Mouse (Mus musculus): ENCODE results near the gene Dnase1l2.
"Not testable (repeated sequence)": the region's sequence is repeated elsewhere in the genome, so short reads cannot be mapped to it uniquely, and the experiment has no call there.

Gene Dnase1l2

DNA sequence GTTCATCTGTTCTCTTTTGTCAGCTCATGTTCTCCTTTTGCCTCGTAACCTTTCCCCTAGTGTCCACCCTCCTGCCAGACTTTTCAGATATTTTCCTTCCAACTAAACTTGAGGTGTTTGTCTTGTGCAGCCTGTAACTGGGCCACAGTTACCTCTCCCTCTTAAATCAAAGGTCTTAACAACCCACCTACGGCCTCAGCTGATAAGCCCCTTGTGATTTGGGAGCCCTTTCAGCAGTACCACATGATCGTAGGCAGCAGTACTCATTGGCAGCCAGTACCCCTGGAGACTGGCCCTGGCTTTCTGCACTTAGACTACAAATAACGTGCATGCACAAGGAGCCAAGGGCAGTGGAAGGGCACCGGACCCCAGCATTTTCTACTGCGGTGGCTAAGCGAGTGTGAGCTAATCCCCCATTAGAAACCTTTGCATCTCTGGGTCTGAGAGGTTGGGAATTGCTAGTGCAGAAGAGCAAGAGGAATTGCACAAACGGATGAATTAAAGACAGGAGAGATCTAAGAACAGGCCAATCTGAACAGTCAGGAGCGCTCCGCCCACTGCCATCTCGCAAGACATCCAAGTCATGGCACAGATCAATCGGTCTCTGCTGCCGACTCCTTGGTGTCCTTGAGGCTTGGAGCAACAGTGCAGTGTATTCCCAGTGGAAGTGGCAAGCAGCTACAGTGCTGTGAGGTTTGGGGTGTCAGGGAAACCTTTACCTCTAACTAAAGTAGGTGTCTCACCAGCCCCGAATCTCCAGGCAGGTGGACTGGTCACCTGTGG, 13.5 kb downstream of the Dnase1l2 start:
- no peak for DNase-seq (ENCODE audit: low spot score)

- no peak for DNase-seq (ENCODE audit: low spot score)
These were observed 15.7 kb downstream of the Dnase1l2 start for GRCm38 (mm10) chr17:24427170-24427557.

GRCm38 (mm10) chr17:24426471-24427169, 16.3 kb downstream of the Dnase1l2 start, which contains the start of gene Eci1:
Eci1 (plus strand) TSS chr17:24426641.
- peak; percentile 96 for DNase-seq (ENCODE audit: low spot score)

DNA sequence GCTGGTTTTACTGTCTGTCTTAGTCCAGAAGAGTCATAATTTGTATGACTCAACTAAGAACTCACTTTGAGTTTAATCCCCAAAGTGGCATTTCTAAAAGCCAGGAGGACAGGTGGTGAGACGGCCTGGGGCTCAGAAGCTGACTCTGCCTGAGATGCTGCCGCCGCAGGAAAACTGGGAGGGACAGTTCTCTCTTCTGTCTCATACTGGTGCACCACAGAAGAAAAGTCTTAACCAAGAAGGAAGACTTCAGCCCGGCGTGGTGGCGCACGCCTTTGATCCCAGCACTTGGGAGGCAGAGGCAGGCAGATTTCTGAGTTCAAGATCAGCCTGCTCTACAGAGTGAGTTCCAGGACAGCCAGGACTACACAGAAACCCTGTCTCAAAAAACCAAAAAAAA, 17.0 kb downstream of the Dnase1l2 start:
- DNase-seq (ENCODE audit: low spot score): no peak

DNA sequence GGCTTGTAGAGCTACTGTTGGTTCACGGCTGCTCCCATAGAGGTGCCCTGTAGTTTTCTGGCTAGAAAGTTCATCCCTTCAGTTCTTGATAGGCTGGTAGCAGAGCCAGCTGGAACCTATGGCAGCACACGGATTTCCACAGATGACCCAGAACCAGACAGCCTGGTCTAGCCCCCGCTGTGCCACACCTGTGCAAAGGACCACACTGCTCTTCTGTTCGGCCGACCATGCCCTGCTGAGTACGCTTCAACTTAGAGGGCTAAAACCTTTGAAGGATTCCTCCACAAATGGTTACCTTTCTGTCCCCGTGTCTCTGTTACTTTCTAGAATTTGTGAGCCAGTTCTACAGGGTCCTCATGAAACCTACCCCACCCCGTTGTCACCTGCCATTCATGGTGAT, 17.6 kb downstream of the Dnase1l2 start:
- DNase-seq (ENCODE audit: low spot score): not testable (repeated sequence)

DNA sequence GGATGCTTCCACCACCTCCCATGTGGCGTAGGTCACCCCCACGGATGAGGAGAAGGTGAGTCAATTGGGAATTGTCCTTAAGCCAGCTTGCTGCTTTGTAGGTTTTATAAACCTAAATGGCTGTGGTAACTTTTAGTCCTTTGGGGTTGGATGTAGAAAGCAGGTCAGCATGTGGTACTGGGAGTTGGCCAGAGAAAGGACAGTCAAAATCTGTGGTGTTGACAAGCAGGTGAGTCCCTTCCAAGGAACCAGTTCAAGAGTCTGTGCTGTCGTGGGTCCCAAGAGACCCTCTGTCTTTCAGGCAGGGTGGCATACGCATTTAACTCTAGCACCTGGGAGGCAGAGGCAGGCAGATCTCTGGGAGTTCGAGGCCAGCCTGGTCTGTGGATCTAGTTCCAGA, 18.4 kb downstream of the Dnase1l2 start:
- DNase-seq (ENCODE audit: low spot score): no peak

GRCm38 (mm10) chr17:24423114-24423513, 19.8 kb downstream of the Dnase1l2 start:
- no peak for DNase-seq (ENCODE audit: low spot score)

DNA sequence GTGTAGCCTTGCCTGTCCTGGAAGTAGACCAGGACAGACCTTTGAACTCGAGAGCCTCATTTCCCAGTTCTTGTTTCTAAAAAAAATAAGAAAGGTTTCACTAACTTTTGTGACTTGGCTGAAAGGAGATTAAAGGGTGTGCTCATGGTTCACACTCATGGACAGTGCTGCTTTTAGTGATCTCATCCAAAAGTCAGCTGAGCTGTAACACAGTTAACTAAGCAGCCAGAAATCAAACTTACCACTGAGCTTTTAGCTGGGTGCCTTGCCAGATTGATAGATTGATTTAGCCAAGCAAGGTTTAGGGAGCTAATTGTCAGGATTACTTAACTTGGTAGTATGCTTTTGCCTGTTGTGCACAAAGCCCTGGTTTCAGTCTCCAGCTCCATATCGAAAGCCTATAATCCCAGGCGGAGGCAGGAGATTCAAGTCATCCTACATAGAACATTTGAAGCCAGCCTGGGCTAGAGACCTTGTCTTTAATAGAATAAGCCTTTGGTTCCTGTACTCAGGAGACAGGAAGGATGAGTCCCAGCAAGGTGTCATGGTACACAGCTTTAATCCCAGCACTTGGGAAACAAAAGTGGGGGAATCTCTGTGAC, 26.8 kb downstream of the Dnase1l2 start:
- DNase-seq (ENCODE audit: low spot score): no peak

DNA sequence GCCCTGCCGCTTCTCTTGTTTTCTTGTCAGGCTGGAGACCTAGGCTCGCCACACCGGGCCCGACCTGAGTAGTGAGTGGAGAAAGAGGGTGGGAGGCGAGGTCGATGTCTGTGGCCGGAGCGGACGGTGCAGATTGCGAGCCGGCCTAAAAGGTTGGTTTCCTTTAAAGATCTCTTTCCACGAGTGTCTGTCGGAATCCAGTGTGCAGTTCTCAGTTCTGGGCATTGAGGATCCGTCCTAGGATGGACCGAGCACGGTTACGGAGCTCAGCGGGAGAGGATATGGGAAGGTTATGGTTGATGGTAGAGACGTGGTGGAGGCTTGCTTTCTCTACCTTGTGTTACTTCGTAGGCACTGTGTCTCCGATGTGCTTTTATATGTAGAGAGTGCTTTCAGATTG, 27.9 kb downstream of the Dnase1l2 start:
- DNase-seq (ENCODE audit: low spot score): no peak

DNA sequence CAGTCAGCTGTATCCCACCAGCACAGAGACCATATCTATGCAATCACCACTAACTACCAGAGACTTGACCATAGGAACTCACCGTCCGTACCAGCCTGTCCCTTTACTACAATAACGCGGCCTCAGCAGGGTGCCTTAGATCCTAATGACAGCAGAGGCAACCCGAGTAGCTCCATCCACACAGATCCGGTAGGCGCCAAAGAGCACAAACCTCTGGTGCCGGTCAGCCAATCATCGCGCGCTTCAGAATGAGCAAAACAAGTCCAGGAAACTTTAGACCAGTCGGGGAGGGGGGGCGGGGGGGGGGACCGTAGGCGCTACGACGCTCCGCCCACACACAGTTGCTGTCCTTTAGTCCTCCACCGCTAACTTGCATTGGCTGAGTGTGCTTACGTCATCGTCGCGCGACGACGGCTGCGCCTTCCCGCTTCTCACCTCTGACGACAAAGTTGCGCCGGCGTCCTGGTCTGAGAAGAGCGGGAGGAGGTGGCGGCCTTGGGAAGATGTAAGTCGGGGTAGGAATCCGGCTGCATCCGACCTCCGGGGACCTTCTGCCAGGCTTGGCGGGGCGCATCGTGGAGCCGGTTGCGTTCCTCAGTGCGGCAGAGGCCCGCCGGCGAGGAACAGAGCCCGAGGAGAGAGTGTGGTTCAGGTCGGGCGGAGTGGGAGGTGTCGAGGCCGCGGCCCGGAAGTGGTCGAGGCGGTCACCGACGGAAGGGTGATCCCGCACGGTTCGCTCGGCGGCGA, 28.5 kb downstream of the Dnase1l2 start, which contains the start of gene Rnps1:
Rnps1 (plus strand) TSS at position 336 of the 747 bp plus-strand sequence.
- peak; percentile 99 for DNase-seq (ENCODE audit: low spot score)

DNA sequence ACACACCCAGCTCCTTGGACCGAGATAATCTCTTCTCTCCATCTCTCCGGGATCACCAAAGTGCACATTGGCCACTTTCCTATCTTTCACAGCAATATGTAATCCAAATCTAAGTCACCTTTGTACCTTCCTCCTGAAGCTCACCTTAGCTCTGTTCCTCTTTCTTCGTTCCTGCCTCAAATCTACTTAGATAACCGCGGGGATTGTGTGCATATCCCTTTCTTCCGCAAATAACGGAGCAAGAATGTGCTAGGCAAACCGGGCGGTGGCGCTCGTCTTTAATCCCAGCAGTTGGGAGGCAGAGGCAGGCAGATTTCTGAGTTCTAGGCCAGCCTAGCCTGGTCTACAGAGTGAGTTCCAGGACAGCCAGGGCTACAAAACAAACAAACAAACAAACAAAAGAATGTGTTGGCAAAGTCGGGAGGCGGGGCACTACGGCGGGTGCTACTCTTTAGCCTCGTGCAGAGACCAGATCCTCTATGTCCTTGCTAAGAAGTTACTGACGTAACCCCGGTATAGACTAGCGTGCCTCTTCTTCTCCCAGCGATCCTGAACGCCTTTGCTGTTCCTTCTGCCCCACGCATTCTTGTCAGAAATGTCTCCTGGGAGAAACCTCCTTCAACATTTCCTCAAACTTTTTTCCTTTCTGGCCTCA, 29.2 kb downstream of the Dnase1l2 start:
- DNase-seq (ENCODE audit: low spot score): no peak

- no peak for DNase-seq (ENCODE audit: low spot score)
These were observed 35.6 kb downstream of the Dnase1l2 start for GRCm38 (mm10) chr17:24407116-24407803.

- no peak for DNase-seq (ENCODE audit: low spot score)
These were observed 40.5 kb downstream of the Dnase1l2 start for GRCm38 (mm10) chr17:24402371-24402770.

GRCm38 (mm10) chr17:24394456-24394855, 48.4 kb downstream of the Dnase1l2 start:
- DNase-seq (ENCODE audit: low spot score): no peak

DNA sequence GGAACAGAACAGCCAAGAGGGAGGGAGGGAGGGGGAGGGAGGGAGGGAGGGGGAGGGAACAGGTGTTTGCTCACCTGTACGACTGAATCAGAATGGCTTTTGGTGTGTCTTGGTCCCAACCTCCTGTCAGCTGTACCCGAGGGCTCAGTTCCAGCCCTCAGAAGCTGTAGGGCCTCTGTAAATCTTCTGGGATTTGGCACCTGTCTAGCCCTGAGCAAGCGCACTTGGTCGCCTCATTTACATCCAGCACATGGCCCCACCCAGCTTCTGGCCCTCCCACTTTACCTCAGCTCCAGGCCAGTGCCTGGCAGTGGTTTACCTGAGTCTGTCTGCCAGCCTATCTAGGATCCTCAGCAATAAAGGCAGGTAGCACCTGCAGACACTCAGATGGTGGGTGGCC, 49.4 kb downstream of the Dnase1l2 start:
- DNase-seq (ENCODE audit: low spot score): no peak

- DNase-seq (ENCODE audit: low spot score): peak; percentile 35
These were observed 51.8 kb downstream of the Dnase1l2 start for GRCm38 (mm10) chr17:24391149-24391548.

Measured in embryo, embryonic 10.5 days (tissue).